Mouse (Mus musculus): ENCODE results near the gene Kcnab1.
"Not testable (repeated sequence)": the region's sequence is repeated elsewhere in the genome, so short reads cannot be mapped to it uniquely, and the experiment has no call there.

Gene Kcnab1

GRCm38 (mm10) chr3:65367944-65368343 lies 258.8 kb downstream of the Kcnab1 start:
- DNase-seq (ENCODE audit: low spot score in 2 of 2): no peak

DNA sequence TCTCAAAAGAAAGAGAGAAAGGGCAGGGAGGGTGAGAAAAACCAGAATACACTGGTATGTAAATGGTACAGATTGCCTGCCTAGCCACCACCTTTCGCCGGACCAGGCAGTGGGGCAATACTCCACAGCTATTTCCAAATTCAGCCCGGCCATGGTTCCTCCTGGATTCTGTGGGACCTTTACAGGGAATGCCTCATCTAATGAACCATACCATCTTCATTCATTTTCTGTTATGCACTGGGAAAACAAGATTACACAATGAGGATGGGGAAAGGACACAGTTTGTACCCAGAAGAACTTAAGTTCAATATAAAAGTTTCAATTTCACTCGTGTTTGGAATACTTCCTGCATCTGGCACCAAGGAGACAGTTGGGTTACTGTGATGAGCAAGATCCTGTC lies 263.4 kb downstream of the Kcnab1 start:
- DNase-seq (ENCODE audit: low spot score in 2 of 2): no peak

DNA sequence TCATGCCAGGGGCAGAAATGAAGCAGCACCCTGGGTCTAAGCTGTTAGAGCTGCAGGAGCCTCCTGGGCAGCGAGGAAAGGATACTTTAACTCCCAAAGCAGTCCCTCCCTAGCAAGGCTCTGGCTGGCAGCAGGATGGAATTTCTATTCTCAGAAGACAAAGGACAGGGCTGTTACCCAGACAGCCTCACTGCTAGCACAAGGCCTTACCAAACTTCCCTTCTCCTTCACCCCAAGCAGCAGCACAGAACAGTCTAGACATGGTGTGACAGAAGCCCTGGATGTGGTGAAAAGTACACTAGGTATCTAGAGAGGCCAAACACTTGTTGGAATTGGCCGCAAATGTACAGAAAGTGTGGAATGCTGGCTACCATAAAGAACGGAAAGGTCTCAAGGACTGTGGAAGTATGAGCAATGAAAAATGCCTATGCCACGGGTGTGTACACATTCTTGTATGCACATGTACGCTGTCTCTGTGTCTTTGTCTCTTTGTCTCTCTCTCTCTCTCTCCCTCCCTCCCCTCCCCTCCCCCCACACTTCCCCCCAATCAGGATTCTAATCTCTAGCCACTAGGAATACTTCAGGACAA lies 264.5 kb downstream of the Kcnab1 start:
- no peak for DNase-seq (ENCODE audit: low spot score in 2 of 2)

- no peak for DNase-seq (ENCODE audit: low spot score in 2 of 2)
Observed at GRCm38 (mm10) chr3:65374729-65375128, 265.5 kb downstream of the Kcnab1 start.

DNA sequence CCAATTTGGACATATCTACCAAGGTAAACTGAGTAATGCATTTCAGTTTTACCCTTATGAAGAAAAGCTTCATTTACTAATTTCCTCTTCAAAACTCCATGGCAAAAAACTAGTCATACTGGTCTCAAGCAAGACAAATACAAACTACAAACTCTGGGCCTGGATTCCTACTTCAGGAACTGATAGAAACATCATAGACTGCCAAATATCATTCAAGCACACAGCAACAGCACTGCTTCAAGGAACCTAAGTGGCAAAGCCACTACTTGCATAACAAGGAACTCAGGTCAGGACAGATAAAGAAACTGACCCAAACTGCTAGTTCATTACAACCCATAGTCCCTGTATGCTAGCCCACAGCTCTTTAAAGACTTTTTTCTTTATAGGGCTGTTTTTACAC lies 269.5 kb downstream of the Kcnab1 start:
- no peak for DNase-seq (ENCODE audit: low spot score in 2 of 2)

DNA sequence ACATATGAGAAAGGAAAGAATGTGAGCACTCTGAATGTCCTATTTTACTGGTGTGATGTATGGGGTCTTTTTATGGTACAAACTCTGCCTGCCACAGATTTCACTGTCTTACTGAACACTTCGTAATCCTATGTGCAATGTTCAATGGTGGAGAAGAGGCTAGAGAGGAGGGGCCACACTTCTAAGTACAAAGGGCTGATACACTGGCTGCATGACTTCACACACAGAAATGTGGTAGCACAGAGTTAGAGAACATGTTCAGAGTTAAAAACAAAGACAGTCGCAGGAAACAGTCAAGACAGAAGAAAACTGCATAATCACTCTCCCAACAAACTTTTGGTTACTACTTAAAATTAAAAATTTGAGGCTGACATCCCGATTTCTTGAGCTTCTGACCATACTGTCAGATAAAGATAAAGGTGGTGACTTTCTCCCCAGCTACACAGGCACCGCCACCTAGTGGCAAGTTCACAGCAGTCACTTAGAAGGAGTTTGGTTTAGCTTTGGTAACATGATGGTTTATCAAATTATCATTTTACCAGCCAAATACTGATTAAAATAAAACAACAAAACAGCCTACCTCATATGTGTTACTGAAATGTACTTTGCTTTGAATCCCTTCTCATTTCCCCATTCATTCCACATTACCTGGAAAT lies 270.8 kb downstream of the Kcnab1 start:
- no peak for DNase-seq (ENCODE audit: low spot score in 2 of 2)

GRCm38 (mm10) chr3:65381094-65381493 lies 271.9 kb downstream of the Kcnab1 start:
- DNase-seq (ENCODE audit: low spot score in 2 of 2): peak; percentile 38 to 45

DNA sequence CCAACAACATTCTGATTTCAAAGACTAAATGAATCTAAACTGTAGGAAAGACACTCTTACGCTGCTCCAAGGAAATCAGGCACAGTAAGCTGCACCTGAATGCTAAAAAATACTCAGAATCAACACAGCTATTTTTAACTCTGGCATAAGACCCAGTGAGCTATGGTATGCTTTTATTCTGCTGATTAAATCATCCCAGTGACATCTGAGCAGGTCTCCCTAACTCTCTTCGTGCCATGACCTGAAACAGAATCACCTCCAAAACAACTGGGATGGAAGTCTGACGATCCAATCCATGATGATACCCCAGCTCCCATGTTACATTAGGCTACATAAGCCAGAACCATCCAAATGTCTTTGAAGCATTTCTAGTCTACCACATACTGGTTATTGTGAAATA lies 275.2 kb downstream of the Kcnab1 start:
- DNase-seq (ENCODE audit: low spot score in 2 of 2): no peak

DNA sequence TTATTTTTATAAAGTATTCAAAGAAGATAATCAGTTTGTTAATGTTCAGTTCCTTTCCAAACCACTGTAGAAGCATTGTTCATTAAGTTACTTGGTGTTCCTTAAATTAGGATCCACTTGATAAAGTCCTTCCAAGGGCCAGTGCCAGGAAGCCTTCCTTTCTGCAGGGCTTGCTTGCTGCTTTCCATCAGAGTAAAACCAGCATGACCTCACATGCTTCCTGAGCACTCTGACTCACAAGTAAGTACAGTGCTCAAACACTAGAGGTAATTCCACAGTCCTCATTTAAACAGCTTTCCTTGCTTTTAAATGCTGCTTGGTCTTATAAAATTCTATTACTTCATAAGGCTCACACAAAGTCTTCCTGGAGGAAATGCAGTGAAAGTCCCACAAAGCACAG lies 276.6 kb downstream of the Kcnab1 start:
- peak; percentile 31 to 61 for DNase-seq (ENCODE audit: low spot score in 2 of 2)

DNA sequence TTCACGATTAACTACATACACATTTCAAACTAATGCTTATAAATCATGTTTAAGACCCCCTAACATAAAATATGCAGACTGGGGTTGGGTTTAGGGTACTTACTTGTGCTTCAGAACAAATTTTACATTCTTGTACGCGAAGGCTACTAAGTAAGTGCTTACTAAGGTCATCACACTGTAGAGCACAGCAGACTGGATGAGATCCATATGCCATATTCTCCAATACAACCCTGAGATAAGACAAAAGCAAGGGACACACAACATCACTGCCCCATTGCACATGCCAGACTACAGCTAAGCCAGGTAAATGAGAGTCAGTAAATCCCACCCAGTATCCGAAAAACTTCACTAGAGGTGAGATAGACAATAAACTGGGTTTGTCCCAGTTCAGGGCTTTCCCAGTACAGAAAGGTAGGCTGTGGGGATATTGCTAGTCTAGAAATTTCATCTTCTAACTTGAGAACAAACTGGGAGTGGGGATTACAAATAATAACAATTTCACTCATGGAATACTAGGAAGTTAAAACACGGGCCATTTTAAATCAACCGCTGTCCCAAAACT lies 282.1 kb downstream of the Kcnab1 start:
- no peak for DNase-seq (ENCODE audit: low spot score in 2 of 2)

DNA sequence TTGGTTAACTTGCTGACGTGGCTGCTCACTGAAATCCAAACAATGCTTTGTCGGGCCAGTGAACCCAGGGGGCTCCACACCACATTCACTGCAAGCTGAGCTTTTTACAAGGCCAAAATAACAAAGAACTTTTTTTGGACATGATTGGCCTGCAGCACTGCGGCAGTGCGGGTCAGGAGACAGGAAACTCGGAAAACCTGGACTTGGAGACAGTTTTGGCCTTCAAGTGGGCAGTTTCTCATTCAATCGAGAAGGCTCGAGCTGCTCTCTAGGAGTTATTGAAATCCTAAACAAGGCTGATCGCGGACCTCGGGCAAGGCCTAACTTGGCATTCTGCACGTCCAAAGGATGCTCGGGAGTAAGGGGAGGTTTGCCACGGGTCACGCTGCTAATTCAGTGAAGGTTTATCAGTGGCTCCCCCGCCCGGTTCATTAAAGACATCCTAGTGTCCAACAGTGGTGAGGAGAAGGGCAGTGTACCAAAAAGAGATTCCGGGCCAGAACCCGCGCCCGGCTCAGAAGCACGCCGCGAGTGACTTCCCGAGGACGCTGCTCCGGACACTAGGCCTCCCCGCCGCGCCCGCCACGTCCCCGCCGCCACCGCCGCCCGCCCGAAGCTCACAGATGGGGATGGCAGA lies 282.7 kb downstream of the Kcnab1 start:
- DNase-seq (ENCODE audit: low spot score in 2 of 2): peak in 1 of 2 experiments; percentile 18

DNA sequence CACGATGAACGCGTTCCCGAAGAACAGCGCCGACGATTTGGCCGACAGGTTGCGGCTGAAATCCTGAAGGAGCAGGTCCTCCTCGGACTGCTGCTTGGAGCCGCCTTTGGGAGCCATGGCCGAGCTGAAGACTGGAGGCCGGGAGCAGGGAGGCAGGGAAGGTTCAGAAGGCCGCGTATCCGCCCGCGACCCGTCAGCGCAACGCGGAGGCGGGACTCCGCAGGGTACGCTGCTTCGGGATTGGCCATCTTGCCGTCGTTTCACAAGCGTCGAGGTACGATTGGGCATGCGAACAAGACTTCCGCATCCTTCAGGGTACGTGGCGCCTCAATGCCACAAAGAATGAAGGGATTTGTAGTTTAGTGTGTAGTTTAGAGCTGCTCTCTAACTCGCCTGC lies 283.2 kb downstream of the Kcnab1 start, which contains the start of gene Ssr3:
TSS of gene Ssr3 (minus strand) at position 203 of the 397 bp plus-strand sequence.
- peak; percentile 95 to 97 for DNase-seq (ENCODE audit: low spot score in 2 of 2)

DNA sequence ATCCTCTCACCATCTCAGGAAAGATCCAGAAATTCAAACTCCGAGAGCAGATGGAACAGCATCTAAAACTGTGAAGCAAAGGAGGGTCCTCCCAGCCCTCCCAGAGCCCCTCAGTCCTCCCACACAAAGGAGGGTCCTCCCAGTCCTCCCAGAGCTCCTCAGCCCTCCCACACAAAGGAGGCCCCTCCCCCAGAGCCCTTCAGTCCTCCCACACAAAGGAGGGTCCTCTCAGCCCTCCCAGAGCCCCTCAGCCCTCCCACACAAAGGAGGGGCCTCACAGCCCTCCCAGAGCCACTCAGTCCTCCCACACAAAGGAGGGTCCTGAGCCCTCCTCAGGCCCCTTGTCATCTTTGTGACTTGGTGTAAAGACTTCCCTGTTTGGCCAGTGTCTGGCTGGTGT lies 285.9 kb downstream of the Kcnab1 start:
- not testable (repeated sequence) for DNase-seq (ENCODE audit: low spot score in 2 of 2)

GRCm38 (mm10) chr3:65396835-65397504 lies 287.8 kb downstream of the Kcnab1 start:
- no peak for DNase-seq (ENCODE audit: low spot score in 2 of 2)

GRCm38 (mm10) chr3:65397566-65397965 lies 288.4 kb downstream of the Kcnab1 start:
- DNase-seq (ENCODE audit: low spot score in 2 of 2): no peak

- no peak for DNase-seq (ENCODE audit: low spot score in 2 of 2)
Observed at GRCm38 (mm10) chr3:65405781-65406180, 296.6 kb downstream of the Kcnab1 start.

DNA sequence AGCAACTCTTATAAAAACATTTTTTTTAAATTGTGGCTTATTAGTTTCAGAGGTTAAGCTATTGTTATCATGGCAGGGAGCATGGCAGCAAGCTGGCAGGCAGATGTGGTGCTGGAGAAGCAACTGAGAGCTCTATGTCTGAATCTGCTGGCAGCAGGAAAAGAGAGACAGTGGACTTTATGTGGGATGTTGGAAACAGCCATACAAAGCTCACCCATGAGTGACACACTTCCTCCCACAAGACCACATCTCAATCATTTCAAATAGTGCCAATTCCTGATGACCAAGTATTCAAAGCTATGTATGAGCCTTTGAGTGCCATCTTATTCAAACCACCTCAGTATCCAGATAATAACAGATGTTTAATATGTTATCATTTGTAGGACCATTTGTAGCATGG lies 298.7 kb downstream of the Kcnab1 start:
- no peak for DNase-seq (ENCODE audit: low spot score in 2 of 2)

- DNase-seq (ENCODE audit: low spot score in 2 of 2): no peak
Observed at GRCm38 (mm10) chr3:65416571-65416970, 307.4 kb downstream of the Kcnab1 start.

GRCm38 (mm10) chr3:65417913-65418594 lies 308.9 kb downstream of the Kcnab1 start:
- DNase-seq (ENCODE audit: low spot score in 2 of 2): no peak

GRCm38 (mm10) chr3:65419706-65420105 lies 310.5 kb downstream of the Kcnab1 start:
- DNase-seq (ENCODE audit: low spot score in 2 of 2): no peak
